Comparison of ENCODE assay signal across 8 mouse cellular contexts in the genomic region with DNA sequence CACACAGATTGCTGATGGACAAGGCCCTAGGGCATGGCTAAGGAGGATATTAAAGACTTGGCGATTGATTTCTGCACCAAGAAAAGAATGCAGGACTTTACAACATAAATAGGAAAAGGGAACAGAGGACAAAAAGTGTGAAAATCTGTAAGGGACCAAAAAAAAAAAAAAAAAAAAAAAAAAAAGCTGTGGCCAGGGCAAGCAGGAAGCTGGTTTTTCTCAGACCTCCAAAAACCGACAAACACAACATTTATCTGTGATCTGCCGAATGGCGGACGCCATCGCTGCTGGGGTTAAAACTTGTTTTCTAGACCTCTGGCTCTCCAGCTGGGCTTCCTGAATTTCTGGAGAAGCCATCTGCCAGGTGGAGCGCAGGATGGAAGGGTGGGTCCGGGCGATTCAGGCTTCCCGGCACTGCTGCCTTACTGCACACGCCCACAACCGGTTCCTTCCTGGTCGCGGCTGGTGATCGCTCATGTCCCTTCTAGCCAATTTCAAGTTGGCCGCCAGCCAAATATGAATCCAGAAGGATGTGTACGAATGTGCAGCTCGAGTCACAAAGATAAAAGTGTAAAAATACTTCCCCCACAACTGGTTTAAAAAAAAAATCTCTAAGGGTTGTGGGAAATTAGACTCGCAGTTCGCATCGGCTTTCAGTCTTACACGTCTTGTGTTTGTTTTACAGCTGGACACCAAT.
DNase-seq lines count a peak whose midpoint lies in the region; ATAC-seq and TF ChIP-seq lines count a peak whose summit lies in the region.

No protein-coding gene starts in this region.

- H3K4me3 ChIP-seq in brown adipose tissue, adult 24 weeks (ENCODE audit: insufficient read depth, low read depth, low read length), result peak overlapping the region; percentile 58
- peak overlapping the region; percentile 51 for H3K4me3 ChIP-seq in heart, embryonic 13.5 days
- H3K4me3 ChIP-seq in kidney, embryonic 16.5 days (ENCODE audit: low read length), result peak overlapping the region; percentile 59
- peak overlapping the region; percentile 7 for H3K4me3 ChIP-seq in liver, adult 2 months (ENCODE audit: insufficient read depth, low read depth, low read length)
- H3K4me3 ChIP-seq in myocyte, result peak overlapping the region; percentile 3
- peak overlapping the region; percentile 32 for H3K4me3 ChIP-seq in stomach, embryonic 14.5 days (ENCODE audit: low read depth, low read length)

- H3K79me2 ChIP-seq in liver, adult 2 months (ENCODE audit: control insufficient read depth, insufficient read depth, low read length), result no peaks in the 10 kb centered on the region
- H3K79me2 ChIP-seq in myocyte (ENCODE audit: control insufficient read depth, insufficient read depth), result no peaks in the 10 kb centered on the region

- H3K4me2 ChIP-seq in heart, embryonic 13.5 days, result peak overlapping the region; percentile 74
- peak overlapping the region; percentile 80 for H3K4me2 ChIP-seq in kidney, embryonic 16.5 days (replicated peaks; ENCODE audit: low read depth, low read length)
- peak overlapping the region; percentile 71 for H3K4me2 ChIP-seq in myocyte (ENCODE audit: low read depth)
- peak overlapping the region; percentile 62 for H3K4me2 ChIP-seq in stomach, embryonic 14.5 days (replicated peaks; ENCODE audit: low read depth, low read length)

- ATAC-seq in heart, embryonic 13.5 days (ENCODE audit: extremely low read depth, insufficient number of reproducible peaks, low FRiP score, low TSS enrichment), result peak; percentile 53
- ATAC-seq in kidney, embryonic 16.5 days (ENCODE audit: low FRiP score, low TSS enrichment), result peak; percentile 88
- ATAC-seq in stomach, embryonic 14.5 days (ENCODE audit: insufficient number of reproducible peaks, insufficient read depth, low FRiP score, low read depth), result peak; percentile 83

- no peaks in the 10 kb centered on the region for H3K27me3 ChIP-seq in heart, embryonic 13.5 days (replicated peaks)
- no peaks in the 10 kb centered on the region for H3K27me3 ChIP-seq in kidney, embryonic 16.5 days (ENCODE audit: insufficient read depth, low read length)
- H3K27me3 ChIP-seq in liver, adult 2 months (ENCODE audit: control insufficient read depth, insufficient read depth, low read length), result peaks cover under 1% of the 10 kb centered on the region
- no peaks in the 10 kb centered on the region for H3K27me3 ChIP-seq in myocyte (ENCODE audit: control insufficient read depth, insufficient read depth, insufficient read length)
- H3K27me3 ChIP-seq in stomach, embryonic 14.5 days (ENCODE audit: control insufficient read depth, insufficient read depth, low read length), result no peaks in the 10 kb centered on the region

- DNase-seq in B cell, adult 2 months, result peak; percentile 35 to 42
- DNase-seq in fat pad, adult 2 months (ENCODE audit: extremely low read depth, low read depth, low spot score), result peak; percentile 21
- DNase-seq in liver, adult 2 months (ENCODE audit: extremely low read depth, low read depth, low spot score), result peak; percentile 44

- 0 out of 2 replicates have a peak, but pooled peaks cover 2% of the 10 kb centered on the region for H3K36me3 ChIP-seq in heart, embryonic 13.5 days
- H3K36me3 ChIP-seq in kidney, embryonic 16.5 days (ENCODE audit: insufficient read depth, low read length), result no peaks in the 10 kb centered on the region
- no peaks in the 10 kb centered on the region for H3K36me3 ChIP-seq in liver, adult 2 months (ENCODE audit: control insufficient read depth, insufficient read depth, low read length)
- no peaks in the 10 kb centered on the region for H3K36me3 ChIP-seq in myocyte (ENCODE audit: control insufficient read depth, insufficient read depth)
- H3K36me3 ChIP-seq in stomach, embryonic 14.5 days (ENCODE audit: control insufficient read depth, insufficient read depth, low read length), result no peaks in the 10 kb centered on the region

- no peak for TF ChIP-seq CTCF in liver, adult 2 months (IDR thresholded peaks at IDR 0.05; ENCODE audit: low read depth, low read length)

- 5% methylated on average over 22 of the region's 22 CpGs for WGBS in heart, embryonic 13.5 days
- WGBS in kidney, embryonic 16.5 days, result 4% methylated on average over 22 of the region's 22 CpGs
- 7% methylated on average over 22 of the region's 22 CpGs for WGBS in liver, adult 2 months
- WGBS in stomach, embryonic 14.5 days, result 4% methylated on average over 22 of the region's 22 CpGs

- H3K4me1 ChIP-seq in brown adipose tissue, adult 24 weeks (ENCODE audit: control insufficient read depth, insufficient read depth, insufficient read length, low read length), result peaks cover 9% of the 10 kb centered on the region
- peaks cover 28% of the 10 kb centered on the region for H3K4me1 ChIP-seq in heart, embryonic 13.5 days
- H3K4me1 ChIP-seq in kidney, embryonic 16.5 days (ENCODE audit: insufficient read depth, low read length), result peaks cover 19% of the 10 kb centered on the region
- peaks cover 1% of the 10 kb centered on the region; the same call in 1 of the 2 replicates for H3K4me1 ChIP-seq in liver, adult 2 months (ENCODE audit: control insufficient read depth, insufficient read depth, low read length)
- 0 out of 2 replicates have a peak, but pooled peaks cover 8% of the 10 kb centered on the region for H3K4me1 ChIP-seq in stomach, embryonic 14.5 days (ENCODE audit: control insufficient read depth, insufficient read depth, low read length)

- TF ChIP-seq POLR2A in liver, adult 2 months (IDR thresholded peaks at IDR 0.05; ENCODE audit: extremely low read depth, insufficient read depth, low read length), result no peak
- TF ChIP-seq POLR2A in myocyte (IDR thresholded peaks at IDR 0.05; ENCODE audit: insufficient read length, low read depth), result no peak

- H3ac ChIP-seq in myocyte (ENCODE audit: control insufficient read depth, insufficient read length), result no peak overlapping the region

- peak overlapping the region; percentile 91 for H3K27ac ChIP-seq in brown adipose tissue, adult 24 weeks (replicated peaks; ENCODE audit: low read depth, low read length)
- peak overlapping the region; percentile 88 for H3K27ac ChIP-seq in heart, embryonic 13.5 days (replicated peaks)
- peak overlapping the region; percentile 76 for H3K27ac ChIP-seq in kidney, embryonic 16.5 days (ENCODE audit: low read length)
- H3K27ac ChIP-seq in liver, adult 2 months (replicated peaks; ENCODE audit: insufficient read depth, low read depth, low read length), result no peak overlapping the region
- peak overlapping the region; percentile 4 for H3K27ac ChIP-seq in stomach, embryonic 14.5 days (ENCODE audit: low read length)

- peak overlapping the region; percentile 79 for H3K9ac ChIP-seq in heart, embryonic 13.5 days
- peak overlapping the region; percentile 57 for H3K9ac ChIP-seq in kidney, embryonic 16.5 days (replicated peaks; ENCODE audit: low read length)
- no peak overlapping the region for H3K9ac ChIP-seq in liver, adult 2 months (ENCODE audit: low read depth, low read length)
- 0 out of 2 replicates have a peak overlapping the region, but pooled peaks have one; percentile 10 for H3K9ac ChIP-seq in stomach, embryonic 14.5 days (replicated peaks; ENCODE audit: low read depth, low read length)

- H3K9me3 ChIP-seq in heart, embryonic 13.5 days, result peaks cover 6% of the 10 kb centered on the region
- 0 out of 2 replicates have a peak, but pooled peaks cover 3% of the 10 kb centered on the region for H3K9me3 ChIP-seq in kidney, embryonic 16.5 days (ENCODE audit: low read length)
- H3K9me3 ChIP-seq in stomach, embryonic 14.5 days (ENCODE audit: control insufficient read depth, low read depth, low read length), result no peaks in the 10 kb centered on the region

TF ChIP-seq in myocyte, 11 proteins besides CTCF, POLR2A, EP300 and RAD21:
- no peak for TF ChIP-seq USF1 (IDR thresholded peaks at IDR 0.05; ENCODE audit: low read depth)
- TF ChIP-seq REST (IDR thresholded peaks at IDR 0.05; ENCODE audit: insufficient read depth, insufficient read length), result no peak
- peak in 1 of 3 experiments; percentile 13 for TF ChIP-seq MYOG (IDR thresholded peaks at IDR 0.05; ENCODE audit: control insufficient read depth in 1 of 3, insufficient read depth in 1 of 3, insufficient read length in 2 of 3, low read depth in 2 of 3)
- TF ChIP-seq E2F4 (IDR thresholded peaks at IDR 0.05; ENCODE audit: insufficient read depth), result no peak
- no peak for TF ChIP-seq TCF12 (IDR thresholded peaks at IDR 0.05; ENCODE audit: insufficient read depth, poor library complexity, severe bottlenecking)
TF ChIP-seq in myocyte: peak in this region for 1.

Comparison
In these comparisons a context has a peak if more than half of its experiments do, and no peak if none do; other contexts are left out.
1. H3K4me3 ChIP-seq: peak in every context shown above with its lines; median percentile 59 in kidney, embryonic 16.5 days; 58 in brown adipose tissue, adult 24 weeks; 51 in heart, embryonic 13.5 days; 32 in stomach, embryonic 14.5 days; 7 in liver, adult 2 months; 3 in myocyte.